Mouse (Mus musculus): ENCODE data around the gene Pus7l.

The Pus7l gene

DNA sequence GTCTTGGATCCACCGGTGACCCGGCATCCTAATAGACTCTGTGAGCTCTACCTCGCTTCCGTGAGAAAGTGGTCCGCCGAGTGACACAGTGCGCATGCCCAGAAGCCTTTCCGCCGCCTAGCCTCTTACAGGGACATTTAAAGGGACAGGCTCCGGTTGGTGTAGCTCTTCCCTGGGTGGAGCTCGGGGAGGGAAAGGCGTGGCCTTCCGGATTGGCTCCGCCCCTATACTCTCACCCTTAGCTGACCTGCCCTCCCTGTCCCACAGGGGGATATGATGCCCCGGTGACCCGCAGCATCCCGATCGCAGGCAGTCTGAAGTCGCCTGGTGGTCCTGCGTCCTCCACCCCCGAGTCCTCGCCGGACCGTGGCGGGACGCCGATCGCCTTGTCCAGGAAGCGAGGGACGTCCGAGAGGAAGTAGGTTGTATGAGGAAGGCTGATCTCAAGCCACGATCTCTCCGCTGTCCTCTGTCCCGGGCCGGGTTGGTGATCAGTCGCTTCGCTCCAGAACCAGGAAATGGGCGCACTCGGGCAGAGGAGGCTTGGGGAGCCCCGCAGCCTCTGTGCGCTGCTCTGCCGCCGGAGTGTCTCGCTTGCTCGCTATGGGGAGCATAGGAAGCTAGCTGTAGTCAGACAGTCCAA is at the start of gene Pus7l, which contains the start of gene Irak4:
Gene Pus7l, minus strand, starts transcription at position 139 of the 643 bp plus-strand sequence.
Gene Irak4, plus strand, starts transcription at position 235 of the 643 bp plus-strand sequence.
- peak; percentile 95 to 96 for DNase-seq

GRCm38 (mm10) chr15:94591356-94591755 is 48.0 kb upstream of the Pus7l start:
- DNase-seq: no peak

DNA sequence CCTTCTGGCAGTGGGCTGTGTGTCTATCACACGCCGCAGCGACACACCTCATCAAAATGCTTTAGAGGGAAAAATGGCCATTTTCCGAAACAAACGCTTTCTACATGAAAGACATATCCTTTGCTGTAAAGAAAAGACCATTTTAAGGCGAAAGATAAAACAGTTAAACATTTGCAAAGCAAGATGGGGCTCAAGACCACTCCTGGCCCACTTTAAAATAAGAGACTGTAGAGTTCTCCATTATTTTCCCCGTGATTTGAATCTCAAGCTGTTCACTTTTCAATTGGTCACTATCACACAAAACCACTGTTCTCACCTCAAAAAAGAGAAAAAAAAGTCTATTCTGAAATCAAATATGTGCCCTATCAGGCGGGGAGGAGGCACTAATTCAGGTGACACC is 46.7 kb upstream of the Pus7l start:
- DNase-seq: no peak

DNA sequence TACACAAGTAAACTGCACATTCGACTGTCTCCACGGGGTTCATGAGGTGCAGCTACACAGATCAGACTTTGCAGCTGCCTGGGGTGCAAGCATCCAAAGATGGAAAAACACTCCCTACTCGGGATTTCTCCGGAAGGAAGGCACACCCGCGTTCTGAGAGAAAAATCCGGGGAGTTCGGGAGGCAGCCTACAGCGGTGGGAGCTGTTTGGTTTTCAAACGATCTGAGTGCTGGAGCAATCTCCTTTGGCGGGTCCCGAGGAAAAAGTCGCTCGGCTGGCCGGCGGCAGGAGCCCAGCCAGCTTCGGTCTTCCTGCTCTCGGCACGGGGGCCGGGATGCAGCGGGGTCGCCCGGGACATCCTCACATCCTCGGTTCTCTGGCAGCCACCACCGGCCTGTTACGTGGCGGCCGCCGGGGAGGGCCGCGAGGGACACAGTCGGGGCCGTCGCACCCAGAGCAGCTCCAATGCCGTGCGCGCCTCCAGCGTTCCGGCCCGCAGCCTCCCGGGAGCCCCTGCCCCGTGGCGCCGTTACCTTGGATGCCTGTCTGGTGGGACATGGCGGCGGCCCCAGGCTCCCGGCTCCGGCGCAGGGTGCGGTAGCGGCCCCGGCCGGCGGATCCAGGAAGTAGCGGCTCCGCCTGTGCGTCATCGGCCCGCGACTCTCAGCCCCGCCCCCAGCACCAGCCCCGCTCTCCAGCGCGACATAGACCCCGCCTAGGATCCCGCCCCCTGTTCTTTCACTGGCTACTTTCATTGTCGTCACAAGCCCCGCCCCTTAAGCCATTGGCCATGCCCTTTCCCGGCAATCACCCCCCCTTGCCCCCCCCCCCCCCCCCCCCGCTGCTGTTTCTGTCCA is 46.1 kb upstream of the Pus7l start, which contains the start of gene Twf1:
Gene Twf1, minus strand, starts transcription at position 671 of the 857 bp plus-strand sequence.
- DNase-seq: peak; percentile 99 to 100

DNA sequence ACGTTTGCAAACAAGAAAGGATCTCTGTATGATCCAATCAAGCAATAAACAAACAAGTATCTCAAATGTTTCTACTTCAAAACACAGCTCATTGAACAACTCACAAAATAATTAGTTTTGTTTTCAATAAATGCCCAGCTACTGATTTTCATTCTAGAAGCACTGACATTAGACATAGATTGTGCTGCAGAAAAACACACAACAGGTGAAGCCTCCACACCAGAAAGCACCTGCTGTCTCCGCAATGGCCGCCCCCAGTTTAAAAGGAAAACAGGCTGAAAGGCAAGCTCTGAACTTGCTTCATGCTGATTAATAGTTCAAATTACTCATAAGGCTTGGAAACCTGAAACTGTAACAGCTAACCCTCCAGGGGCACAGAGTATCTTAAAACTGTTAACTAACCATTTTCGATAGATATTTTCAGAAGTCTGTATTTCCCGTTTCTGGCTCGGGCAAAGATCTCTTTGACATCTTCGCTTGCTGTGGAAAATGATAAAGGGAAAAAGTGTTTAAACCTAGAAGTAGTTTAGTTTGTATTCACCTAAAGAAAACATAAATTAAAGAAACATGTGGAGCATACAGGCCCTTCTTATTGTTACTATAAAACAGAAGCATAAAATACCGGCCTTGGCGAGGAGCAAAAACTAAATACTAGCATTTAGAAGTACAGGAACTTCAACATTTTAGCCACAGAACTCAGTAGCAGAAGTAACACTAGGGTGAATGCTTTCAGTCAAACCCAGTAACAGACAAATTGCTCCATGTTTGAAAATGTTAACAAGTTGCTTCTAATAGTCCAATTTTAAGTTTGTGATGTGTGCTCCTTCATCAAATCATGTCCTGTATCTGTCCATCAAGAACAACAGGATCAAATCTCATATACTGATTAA is 44.7 kb upstream of the Pus7l start:
- no peak for DNase-seq

DNA sequence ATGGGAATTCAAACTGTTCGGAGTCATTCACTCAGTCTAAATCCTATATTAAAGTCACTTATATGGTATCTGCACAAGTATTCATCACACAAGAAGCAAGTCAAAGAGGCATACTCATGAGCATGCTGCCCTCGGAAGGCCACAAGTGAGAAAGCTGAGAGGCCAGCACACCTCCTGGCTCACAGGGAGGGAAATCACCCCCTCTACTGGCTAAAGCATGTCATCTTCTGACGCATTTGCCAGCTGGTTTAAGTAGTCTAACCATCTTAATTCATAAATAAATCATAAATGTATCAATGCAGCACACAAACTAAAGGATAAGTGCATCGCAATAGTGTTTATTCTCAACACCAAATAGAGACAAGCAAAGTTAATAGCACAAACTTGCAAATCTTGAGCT is 41.4 kb upstream of the Pus7l start:
- DNase-seq: no peak

GRCm38 (mm10) chr15:94583153-94583552 is 39.8 kb upstream of the Pus7l start:
- no peak for DNase-seq

DNA sequence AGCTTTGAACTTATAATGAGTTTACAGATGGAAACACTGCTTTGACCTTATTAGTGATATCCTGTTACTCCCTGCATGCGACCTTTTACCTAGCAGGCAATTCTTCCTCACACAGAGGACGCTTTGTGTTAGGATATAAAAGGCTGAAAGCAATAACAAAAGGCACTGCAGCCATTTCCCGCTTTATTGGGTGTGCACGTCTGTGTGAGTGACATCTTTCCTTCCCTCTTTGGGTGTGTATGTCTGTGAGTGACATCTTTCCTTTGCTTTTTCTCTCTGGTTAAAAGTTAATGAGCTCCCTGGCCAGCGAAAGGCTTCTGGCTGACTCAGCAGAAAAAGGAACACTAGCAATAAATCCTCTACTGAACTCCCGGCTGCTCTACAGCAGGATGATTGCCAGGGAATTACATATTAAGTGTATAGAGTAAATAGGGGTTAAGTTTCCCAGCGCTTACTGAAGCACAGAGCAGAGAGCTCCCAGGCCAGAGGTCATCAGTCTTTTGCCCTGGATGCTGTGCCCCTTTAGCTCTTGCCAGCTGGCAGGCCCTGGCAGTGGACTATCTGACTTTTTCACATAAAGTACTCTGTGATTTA is 38.8 kb upstream of the Pus7l start:
- no peak for DNase-seq

DNA sequence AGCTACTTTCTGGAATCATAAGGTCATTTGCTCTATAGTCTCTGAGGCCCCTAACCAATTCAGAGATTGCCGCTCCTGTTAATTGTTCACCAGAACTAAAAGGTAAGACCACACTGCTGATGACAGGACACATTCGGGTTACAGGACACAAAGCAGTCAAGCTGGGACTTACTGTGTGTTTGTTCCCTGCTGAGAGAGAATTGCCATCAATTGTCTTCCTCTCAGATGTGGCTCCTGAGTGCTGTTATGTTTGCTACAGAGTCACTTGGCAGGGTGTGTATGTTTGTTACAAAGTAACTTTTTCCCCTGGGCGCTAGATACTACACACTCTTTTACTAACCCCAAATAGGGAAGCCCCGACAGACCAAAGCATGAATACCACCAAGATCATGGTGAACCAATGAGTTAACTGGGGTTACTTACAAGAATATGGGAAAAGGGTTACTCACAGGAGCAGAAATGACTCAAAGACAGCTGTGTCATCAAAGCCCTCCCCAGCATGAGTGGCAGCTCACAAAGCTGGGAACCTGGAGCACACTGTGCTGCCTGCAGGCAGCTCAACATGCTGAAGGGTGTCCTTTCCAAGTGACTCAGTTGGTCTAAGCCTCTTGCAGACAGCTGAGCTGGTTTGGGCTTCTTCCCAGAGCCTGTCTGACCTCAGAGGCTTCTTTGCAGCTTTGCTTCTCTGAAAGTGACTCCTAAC is 31.4 kb upstream of the Pus7l start:
- no peak for DNase-seq

DNA sequence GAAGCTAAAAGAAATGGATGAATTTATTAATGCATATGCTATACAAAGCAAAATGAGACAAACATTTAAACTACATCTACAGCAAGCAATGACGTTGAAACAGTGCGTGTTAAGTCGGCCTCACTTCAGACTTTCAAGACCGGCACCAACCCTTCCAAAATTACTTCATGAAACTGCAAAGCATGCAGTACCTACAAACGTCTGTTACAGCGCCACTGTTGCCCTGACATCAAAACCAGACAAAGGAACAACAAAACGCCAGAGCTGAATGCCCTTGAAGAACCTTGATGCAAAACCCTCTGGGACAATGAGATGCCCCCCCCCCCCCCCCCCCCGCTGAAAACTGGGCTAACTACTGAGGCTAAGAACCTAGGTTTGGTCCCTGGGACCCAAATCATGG is 29.4 kb upstream of the Pus7l start:
- DNase-seq: no peak

DNA sequence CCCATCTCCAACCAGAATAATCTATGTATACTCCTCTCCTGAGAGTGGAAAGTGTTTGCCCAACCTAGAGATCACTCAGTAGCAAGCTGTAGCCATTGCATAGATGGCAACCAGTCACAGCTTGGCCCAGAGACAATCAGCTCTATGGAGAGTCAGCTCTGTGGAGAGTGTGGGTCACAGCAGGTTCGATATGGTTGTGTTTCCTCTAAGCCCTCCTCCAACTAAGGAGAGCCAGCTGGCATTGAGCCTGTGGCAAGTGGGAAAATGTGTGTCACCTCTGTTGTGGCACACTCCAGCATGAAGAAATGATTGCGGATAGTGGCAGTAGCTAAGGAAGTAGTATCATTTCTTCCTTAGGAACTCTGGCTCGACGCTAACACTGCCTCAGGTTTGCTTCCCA is 28.2 kb upstream of the Pus7l start:
- no peak for DNase-seq

DNA sequence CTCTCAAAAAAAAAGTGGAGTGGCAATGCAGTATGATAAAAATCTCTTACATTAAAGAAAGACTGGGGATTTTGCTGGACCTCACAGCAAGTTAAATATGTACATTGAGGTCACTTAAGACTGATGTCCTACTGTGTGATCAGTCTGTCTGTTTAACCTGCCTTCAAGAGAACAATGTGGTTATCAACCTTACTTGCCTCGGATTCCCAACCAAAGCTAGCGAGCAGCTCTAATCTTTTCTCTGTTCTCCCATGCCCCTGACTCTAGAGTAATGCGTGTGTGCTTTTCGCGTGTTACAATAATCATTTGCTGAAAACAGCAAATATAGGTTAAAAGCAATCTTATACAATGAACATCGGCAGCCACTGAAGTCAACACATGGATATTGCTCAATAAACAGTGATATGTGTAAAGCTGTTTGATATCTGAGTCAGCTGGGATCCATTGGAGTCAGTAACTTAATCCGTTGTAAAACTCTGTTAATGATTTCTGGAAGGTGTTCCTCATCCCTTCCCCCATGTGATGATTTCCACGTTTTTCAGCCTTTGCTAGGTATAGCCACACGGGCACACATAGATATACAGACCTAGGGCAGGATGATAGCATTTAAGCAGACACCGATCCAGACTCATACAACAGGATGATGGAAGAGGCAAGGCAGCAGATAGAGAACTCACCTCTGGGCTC is 25.3 kb upstream of the Pus7l start:
- DNase-seq: no peak

GRCm38 (mm10) chr15:94565854-94566253 is 22.5 kb upstream of the Pus7l start:
- no peak for DNase-seq

DNA sequence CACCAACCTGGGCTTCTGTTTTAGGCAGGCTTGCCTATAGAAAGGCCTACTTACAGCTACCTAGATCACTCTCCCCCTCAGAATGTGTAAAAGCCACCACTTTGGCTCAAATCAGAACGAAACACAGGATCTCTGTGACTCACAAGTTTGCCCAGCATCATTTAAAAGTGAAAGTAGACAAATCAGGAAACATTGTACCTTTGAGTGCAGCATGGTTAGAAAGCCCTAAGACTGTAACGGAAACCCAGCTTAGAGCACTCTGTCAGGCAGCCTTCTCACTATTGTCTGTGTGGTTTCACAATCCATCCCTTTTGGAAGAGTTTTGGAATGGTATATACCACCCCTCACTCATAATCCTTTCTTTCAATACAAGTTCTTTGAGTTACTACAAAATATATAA is 21.6 kb upstream of the Pus7l start:
- no peak for DNase-seq

GRCm38 (mm10) chr15:94558895-94559656 is 15.7 kb upstream of the Pus7l start:
- DNase-seq: no peak

DNA sequence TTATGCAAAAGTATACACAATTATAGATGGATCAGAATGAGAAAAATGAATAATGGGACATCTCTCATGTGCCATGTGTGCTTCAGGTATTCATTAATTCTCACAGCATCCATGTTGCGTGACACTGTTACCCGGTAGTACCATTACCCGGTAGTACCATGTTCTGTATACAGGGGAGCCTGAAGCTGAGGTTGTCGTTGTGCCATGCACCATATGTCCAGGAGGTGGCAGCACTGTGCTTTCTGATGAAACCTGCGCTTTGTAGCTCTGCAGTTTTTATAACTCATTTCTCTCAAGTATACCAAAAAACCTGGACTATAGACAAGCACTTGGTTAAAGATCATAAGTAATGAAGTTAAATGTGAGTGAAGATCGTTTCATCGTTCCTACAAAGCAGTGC is 14.1 kb upstream of the Pus7l start:
- DNase-seq: peak; percentile 89 to 91

GRCm38 (mm10) chr15:94553536-94553935 is 10.2 kb upstream of the Pus7l start:
- DNase-seq: no peak

DNA sequence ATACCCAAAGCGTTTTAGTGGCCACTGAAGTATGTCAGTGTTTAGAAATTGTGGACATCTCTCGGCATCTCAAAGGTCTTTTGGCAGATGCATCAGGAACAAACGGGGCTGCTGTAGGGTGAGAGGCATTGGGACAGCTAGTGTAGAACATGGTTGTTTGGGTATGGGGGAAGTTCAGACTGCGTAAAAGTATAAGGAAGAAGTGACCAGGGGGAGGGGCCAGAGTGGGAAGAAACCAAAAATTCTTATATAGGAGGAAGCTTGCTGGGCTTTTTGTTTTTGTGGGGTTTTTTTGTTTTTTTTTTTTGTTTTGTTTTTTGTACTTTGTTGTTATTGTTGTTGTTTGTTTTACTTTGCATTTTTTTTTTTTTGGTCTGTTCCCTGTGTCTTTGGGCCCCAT is 1.5 kb upstream of the Pus7l start:
- no peak for DNase-seq

DNA sequence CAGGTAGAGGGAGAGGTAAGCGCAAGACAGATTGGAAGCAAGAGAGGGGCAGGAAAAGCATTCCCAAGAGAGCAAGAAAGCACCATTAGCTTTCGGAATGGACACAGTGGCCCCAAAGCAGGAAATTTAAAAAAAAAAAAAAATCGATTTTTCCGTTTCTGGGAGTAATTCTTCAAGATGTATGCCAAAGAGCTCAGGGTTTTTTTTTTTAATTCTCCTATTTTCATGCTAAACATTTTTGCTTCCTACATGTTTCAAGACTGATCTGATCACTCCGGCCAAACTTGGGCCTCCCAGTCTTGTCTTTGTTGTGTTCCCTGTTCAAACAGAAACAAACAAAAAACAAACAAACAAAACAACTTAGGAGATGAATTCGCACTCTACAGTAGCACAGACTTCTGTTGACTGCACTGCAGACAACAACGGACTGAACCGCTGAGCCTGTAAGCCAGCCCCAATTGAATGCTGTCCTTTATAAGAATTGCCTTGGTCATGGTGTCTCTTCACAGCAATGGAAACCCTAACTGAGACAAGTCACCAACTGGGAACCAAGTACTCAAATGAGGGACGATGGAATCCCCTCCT is 797 bp upstream of the Pus7l start:
- no peak for DNase-seq

All from B cell, adult 2 months (primary cell).